Mouse (Mus musculus): ENCODE data around the gene Irs3. TPM values are rescaled to one million over a fixed set of nuclear protein-coding genes. Genes with fewer than 3 reads are reported as not detected.

Irs3 gene
- total RNA-seq (2021): under 1 TPM in 1 of 2 experiments, not detected in 1; 0.23 TPM

DNA sequence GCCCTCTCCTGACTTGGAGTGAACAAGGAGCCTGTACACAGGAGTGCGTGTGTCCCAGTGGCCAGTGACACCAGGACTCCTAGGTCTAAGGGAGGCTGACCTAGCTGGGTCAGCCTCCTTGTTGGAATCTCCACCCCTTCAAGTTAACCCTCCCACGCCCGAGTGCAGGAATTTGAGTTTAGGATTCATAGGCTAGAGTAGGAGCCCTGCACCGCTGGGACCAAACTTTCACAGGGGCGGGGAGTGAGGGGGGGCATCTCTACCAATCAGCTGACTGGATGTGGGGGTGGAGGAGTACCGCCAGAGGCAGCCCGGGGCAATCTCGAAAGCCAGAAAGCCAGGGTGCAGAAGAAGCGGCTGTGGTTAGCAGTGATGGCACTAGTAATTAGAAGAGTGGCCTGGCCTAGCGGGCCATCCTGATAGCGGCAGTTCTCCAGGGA, at the start of gene Irs3:
Gene Irs3, minus strand, starts transcription at position 63 of the 440 bp plus-strand sequence.
- DNase-seq (ENCODE audit: low spot score in 2 of 2): no peak
- intact Hi-C loops (cut with DNase I): no loop called here

DNA sequence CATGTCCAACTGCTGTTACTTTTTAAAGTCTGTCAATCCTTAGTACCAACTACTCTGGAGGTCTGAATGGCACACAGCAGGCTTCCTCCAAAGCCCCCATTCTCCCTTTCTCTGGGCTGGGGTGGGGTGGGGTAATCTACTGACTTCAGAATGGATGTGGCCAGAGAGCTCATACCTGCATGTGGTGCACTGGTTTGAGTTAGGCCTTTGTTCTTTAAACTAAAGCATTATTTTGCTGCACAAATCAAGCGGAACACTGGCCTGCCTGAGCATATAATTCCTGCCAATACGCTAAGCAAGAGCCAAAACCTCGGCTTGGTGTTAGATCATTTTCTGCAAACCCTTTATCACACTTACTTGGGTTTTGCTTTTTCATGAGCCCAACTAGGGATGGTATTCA, 49.3 kb upstream of the Irs3 start:
- no peak for DNase-seq (ENCODE audit: low spot score in 2 of 2)
- intact Hi-C loops (cut with DNase I): no loop called here

DNA sequence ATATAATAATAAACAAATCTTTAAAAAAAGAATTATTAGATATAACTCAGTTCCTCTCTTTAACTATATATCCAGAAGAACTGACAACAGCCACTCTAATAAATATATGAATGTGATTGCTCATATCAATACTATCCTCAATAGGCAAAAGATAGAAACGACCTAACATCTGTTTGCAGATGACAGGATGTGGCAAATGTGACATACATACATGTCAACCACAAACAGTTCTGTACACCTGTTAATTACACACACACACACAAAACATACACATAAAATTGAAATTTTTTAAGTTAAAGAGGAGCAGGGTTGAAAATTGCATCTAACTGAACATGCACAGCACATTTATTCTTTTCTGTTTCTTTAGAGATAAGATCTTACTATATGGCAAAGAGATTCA, 46.4 kb upstream of the Irs3 start:
- DNase-seq (ENCODE audit: low spot score in 2 of 2): no peak
- intact Hi-C loops (cut with DNase I): no loop called here

DNA sequence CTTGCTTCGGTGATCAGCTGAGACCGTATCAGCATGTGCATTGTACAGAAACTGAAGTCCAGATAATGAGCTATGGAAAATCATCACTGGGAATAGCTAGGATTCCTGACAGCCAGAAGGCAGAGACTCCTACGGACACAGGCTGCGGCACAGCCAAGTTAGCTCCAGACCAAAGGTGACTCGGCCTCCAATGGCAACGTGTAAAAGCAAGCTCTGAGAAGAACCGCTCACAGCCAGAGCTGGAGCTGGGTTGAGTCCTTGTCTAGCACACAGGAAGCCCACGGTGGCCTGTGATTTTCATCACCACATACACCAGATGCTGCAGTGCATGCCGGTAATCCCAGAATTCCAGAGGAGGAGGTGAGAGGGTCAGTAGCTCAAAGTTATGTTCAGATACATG, 45.0 kb upstream of the Irs3 start:
- no peak for DNase-seq (ENCODE audit: low spot score in 2 of 2)
- intact Hi-C loops (cut with DNase I): no loop called here

DNA sequence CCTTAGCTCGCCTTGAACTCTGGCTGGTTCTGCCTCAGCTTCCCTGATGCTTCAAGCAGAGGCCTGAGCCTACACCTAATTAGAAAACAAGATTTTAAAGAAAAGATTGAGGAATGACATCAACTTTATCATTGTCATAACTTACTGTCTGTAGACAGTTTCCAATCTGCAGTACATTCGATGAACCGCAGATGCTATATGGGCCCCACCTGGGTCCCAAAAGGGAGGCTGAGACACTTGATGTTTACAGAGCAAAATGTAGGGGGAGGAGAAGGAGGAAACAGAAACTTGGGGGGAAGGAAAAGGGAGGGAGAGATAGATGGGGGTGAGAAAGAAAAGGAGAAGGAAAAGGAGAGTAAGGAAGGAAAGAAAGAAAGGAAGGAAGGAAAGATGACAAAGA, 44.5 kb upstream of the Irs3 start:
- no peak for DNase-seq (ENCODE audit: low spot score in 2 of 2)
- intact Hi-C loops (cut with DNase I): no loop called here

DNA sequence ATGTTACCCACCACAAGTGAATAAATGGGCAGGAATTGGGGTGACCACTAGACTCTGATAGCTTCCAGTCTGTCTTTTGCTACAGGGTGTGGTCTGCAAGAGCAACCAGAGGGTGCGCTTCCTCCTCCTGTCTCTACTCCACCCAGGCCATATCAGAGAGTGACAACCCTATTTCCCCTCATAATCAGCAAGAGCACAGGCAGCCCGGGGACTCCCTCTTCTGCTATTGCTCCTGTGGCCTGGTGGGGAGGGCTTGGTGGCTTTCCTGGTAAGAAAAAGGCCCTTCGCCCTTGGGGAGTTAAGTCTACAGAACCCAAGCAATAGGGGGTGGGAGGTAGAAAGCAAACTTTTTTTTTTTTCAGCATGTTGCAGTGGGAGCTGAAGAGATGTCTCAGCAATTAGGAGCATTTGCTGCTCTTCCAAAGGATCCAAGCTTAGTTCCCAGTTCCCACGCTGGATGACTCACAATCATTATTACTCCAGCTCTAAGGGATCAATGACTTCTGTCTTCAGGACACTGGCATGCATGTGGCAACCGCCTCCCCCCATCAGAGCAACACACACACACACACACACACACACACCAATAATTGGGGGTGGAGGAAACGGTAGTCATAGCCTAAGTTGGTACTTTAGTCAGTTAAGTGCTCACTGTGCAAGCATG, 40.7 kb upstream of the Irs3 start:
- intact Hi-C loops (cut with DNase I): no loop called here
- DNase-seq (ENCODE audit: low spot score in 2 of 2): no peak

DNA sequence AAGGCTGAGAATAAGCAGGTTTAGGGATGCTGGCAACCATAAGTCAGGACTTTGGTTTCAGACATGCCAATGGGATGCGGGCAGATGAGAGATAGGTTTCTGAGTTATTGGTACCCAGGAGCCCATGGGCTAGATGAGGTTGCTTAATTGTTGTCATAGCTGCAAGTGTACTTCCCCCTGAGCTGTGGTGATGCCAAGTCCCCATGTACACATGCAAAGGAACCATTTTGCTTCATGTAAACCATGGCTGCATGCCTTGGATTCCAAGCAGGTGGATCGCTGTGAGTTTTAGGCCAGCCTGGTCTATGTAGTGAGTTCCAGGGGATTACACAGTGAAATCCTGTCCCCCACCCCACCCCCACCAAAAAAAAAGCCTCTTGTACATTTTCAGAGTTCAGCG, 40.1 kb upstream of the Irs3 start:
- DNase-seq (ENCODE audit: low spot score in 2 of 2): no peak
- intact Hi-C loops (cut with DNase I): no loop called here

DNA sequence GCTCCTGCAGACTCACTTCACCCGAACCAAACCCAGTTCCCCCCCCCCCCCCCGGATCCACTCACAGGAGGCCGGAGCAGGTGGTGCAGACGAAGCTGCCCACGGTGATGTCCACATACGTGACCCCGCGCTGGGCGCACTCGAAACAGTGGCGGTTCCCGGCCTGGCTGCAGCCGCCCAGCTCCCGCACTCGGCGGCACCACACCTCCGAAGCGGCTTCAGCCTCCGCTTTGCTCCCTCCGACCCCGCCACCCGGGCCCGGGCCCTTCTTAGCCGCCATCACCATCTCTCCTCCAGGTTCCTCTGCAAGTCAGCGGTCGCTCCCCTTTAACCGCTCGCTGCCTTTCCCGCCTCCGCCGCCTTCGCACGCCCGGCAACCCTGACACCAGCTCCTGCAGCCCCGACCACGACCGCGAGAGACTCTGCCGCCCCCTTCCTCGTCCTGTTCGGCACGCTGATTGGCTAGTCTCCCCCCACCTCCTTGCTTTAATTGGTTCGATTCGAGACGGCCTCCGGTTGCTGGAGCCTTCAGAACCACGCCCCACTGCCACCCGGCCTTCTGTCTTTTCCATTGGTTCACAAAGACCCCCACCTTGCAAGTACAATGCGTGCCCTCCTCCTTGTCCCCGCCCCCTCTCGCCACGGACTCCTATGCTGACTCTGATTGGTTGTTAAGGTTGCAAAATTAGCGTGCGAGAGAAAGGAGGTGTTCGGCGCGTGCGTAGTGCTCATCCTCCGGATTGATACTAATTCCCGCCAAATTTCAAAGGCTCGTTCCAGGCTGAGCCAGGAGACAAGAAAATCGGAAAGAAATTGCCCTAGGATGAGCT, 39.0 kb upstream of the Irs3 start, which contains the start of gene Agfg2:
Gene Agfg2, minus strand, starts transcription at position 433 of the 830 bp plus-strand sequence.
- intact Hi-C loops (cut with DNase I): loop anchor here (1.0 kb wide), 1 partner anchor 50 kb away; no protein-coding TSS in a partner anchor
- DNase-seq (ENCODE audit: low spot score in 2 of 2): peak; percentile 98 to 99

DNA sequence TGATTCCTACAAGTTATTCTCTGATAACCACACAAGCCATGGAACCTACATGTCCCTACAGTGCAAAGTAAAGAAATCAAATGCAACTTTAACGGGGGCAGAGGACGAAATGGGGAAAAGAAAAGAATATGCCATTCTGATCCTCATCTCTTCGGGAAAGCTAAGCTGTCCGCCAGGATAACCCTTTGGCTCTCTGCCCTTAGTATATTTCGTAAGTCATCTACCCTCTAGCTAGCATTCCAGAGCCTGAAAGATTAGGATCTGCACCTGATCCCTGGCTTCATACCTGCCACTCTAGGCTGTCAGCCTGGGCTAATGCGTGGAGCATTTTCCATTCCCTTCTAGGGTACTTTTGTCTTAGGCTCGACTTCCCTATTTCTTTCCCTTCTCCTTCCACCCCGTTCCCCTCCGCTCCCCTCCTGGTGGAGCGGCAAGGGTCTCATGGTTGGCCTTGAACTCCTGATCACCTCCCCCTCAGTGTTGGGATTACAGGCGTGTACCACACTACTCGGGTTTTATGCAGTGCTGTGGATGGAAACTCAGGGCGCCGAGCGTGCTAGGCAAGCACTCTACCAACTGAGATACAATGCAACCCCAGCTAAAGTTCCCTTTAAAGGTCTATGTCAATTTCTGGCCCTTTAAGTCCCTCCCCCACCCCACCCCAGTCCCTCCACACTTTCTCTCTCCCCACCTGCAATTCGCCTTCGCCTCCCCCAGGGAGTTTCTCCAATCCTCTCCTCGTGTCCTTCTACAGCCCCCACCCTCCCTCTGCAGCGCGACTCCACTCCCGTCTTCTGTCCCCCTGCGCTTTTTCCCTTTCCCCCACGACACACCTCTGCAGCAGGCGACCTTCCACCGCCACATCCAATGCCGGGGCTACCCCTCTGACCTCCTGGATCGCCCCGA, 38.1 kb upstream of the Irs3 start:
- intact Hi-C loops (cut with DNase I): loop anchor here (1.0 to 2.0 kb wide), 2 partner anchors 23 to 51 kb away; no protein-coding TSS in a partner anchor
- DNase-seq (ENCODE audit: low spot score in 2 of 2): peak in 1 of 2 experiments; percentile 26

DNA sequence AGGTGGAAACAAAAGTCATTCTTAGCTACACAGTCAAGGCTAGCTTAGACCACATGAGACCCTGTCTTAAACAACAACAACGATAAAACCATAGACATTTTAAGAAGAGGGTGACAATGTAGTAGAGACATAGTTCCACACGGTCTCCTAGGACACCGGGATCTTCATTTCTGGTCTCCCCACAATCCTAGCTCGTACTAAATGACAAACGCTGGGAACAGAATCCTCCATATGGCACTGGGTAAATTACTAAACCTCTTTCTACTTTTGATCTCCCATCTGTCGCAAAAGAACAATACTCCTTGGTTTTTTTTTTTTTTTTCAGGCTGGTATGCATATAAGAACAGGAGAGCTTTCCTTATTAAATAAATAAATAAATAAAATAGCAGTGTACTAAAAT, 37.0 kb upstream of the Irs3 start:
- intact Hi-C loops (cut with DNase I): loop anchor here (2.0 kb wide), 1 partner anchor 22 kb away; no protein-coding TSS in a partner anchor
- DNase-seq (ENCODE audit: low spot score in 2 of 2): no peak

DNA sequence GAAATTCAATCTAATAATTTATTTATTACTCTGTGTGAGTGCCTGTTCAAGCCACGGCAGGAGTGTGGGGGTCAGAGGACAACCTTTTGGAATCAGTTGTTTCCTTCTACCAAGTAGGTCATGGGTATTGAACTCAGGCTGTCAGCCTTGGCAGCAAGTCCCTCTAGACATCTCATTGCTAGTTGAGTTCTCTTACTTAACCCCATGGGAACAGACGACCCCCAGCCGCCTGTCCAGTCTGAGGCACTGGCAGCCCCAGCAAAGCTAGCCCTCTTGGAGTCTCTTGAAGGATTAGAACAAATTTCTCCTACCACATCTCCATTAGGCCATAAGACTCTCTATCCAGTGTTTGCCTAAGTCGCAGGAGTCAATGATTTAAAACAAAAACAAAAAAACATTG, 34.2 kb upstream of the Irs3 start:
- DNase-seq (ENCODE audit: low spot score in 2 of 2): no peak
- intact Hi-C loops (cut with DNase I): no loop called here

DNA sequence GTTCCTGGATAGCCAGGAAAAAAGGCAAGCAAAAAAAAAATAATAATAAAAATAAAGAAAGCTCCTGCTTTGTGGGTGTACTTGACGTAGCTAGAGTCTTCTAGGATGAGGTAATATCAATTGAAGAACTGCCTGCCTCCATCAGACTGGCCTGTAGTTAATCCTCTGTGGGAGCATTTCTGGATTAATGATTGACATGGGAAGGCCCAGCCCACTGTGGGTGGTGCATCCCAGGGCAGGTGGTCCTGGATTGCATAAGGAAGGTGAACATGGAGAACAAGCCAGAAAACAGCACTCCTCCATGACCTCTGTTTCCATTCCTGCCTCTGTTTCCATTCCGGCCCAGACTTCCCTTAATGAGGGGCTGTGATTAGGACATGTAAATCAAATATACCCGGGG, 33.2 kb upstream of the Irs3 start:
- intact Hi-C loops (cut with DNase I): no loop called here
- no peak for DNase-seq (ENCODE audit: low spot score in 2 of 2)

DNA sequence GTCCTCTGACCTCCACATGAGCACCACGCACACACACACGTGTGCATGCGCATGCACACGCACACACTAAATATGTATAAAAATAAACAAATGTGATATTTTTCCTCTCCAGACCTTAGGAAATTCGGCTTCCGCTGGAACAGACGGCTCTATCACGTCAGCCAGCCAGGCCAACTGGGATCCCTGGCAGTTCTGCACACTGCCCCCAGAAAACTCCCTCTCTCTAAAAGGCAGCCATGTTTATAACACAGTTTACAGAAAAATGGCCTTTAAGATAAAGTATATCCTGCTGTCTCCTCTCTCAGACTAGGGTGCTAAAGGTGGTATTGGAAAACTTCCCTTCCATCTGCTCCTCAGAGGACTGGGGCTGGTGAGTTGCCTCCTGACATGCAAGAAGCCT, 32.3 kb upstream of the Irs3 start:
- intact Hi-C loops (cut with DNase I): no loop called here
- DNase-seq (ENCODE audit: low spot score in 2 of 2): peak in 1 of 2 experiments; percentile 25

DNA sequence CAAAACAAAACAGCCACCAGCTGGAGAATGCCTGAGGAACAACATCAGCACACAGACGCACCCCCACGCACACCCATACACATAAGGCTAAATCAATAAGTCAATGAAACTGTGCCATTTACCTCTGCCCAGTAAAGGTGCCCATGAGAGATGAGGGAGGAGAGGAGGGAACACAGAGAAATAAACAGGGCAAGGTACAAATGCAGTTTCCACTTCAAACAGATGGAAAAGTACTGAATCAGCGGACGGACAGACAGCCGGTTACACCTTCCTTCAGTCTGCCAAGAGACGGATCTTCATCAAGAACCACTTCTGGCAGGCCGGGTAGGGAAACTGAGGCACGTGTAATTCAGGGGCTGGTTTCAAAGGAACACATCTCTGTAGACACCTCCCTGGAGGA, 29.3 kb upstream of the Irs3 start:
- intact Hi-C loops (cut with DNase I): no loop called here
- no peak for DNase-seq (ENCODE audit: low spot score in 2 of 2)

DNA sequence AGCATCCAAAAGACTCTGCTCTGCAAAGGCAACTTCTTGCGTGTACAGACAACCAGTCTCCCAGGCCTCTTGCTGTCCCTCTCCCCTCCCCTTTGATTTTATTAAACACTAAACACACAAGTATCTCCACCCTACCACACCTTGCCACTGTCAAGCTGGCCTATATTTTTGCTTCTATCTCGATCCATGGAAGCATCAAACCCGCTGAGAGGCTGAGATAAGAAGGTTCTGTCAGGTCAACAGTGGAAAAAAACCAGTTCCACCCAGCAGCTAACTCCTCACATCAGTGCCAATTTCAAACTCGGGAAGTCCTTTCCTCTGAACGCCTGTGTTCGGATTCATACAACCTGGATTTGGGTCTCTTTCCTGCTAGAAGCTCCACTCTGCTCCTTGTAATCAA, 27.5 kb upstream of the Irs3 start:
- DNase-seq (ENCODE audit: low spot score in 2 of 2): no peak
- intact Hi-C loops (cut with DNase I): no loop called here

DNA sequence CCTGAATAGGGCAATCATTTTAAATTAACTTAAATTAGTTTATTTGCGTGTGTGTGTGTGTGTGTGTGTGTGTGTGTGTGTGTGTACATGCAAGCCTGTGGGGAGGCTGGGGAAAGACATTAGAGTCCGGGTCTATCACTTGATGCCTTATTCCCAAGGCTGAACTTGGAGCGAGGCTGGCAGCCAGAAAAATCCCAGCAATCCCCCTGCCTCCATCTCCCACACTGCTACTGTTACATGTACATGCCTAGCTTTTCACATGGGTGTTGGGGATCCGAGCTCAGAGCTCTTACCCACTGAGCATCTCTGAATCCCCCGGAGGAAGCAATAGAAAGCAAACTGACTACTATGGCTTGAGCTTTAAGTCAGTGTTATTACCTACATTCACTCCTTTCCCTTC, 26.8 kb upstream of the Irs3 start:
- intact Hi-C loops (cut with DNase I): no loop called here

DNA sequence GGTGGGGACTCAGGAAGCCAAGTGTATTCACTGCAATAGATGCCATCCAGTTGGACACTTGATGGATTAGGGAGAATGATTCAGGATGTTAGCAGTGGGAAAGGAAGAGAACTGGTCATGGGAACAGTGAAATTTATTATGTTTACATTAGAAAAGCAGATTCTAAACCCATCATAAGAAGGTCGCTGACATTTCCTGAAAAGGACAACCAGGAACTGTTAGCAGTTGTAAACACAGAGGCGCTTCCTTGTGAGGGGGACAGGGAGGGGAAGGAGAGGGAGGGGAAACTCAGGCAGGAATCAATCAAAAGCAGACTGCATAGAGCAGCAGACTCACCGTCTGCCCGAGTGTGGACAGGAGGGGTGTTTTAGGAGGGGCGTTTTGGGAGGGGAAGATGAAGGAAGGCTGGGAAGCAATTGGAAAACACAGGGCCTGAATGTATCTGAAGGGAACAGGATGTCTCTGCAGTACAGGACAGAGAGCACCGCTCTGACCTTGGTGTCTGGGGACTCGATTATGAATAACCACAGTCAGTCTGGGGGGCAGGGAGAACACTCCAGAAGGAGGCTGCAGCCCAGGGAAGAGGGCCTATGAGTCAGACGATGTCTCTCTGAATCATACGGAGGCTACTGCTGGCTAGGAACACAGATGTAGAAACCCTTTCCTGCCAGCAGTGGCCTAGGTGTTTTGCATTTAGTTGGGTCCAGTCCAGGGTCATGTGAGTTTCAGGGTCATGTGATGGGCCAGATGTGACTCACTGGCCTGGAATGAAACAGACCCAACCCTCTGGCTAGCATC, 26.1 kb upstream of the Irs3 start:
- intact Hi-C loops (cut with DNase I): no loop called here

More for the DNA sequence above, 26.8 kb upstream of the Irs3 start:
- DNase-seq (ENCODE audit: low spot score in 2 of 2): no peak

DNA sequence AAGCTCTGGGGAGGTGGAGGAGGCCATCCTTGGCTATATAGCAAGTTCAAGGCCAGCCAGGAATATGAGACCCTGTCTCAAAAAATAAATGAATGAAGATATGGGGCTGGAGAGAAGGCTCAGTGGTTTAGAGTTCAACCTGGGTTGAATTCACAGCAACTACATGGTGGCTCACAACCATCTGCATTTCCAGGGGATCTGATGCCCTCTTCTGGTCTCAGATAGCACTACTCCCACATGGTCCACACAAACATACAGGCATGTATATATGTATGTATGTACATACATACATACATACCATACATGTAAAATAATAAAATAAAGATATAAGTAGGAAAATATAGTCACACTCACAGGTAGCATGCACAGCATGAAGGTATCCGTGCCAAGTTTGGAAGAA, 24.7 kb upstream of the Irs3 start:
- intact Hi-C loops (cut with DNase I): no loop called here
- DNase-seq (ENCODE audit: low spot score in 2 of 2): no peak

More for the DNA sequence above, 26.1 kb upstream of the Irs3 start:
- DNase-seq (ENCODE audit: low spot score in 2 of 2): peak; percentile 38 to 39

DNA sequence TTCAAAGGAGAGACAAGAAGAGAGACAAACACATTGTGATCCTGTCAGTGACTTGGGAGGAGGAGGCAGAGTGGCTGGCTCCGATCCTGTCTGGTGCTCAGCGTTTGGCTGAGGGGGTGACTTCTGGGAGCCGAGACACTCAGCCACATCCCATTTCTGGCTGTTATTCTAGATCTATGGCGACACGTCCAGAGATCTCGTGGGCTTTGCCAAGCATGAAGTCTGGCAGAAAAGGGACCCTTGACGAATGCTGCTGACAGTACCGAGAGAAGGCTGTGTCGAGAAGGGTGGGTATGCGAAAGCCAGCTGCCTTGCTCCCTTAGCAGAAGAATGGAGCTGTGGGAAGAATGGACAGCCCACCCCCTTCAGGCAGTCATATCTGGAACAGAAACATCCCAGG, 23.5 kb upstream of the Irs3 start:
- intact Hi-C loops (cut with DNase I): no loop called here
- DNase-seq (ENCODE audit: low spot score in 2 of 2): no peak
